11 mouse cellular contexts compared by ENCODE assay signal in genomic region chr2:14535246-14535671, GRCm38 (mm10).
DNase-seq lines count a peak whose midpoint lies in the region; ATAC-seq and TF ChIP-seq lines count a peak whose summit lies in the region.
"Had no signal": no experiment of that assay in that cellular context is flagged by ENCODE, and none has a peak within 500 bp of the region (broad histone marks: within the 10 kb centered on the region; RNA-seq: fewer than 3 reads in every experiment).

No protein-coding gene starts in this region.

- H3K4me2 ChIP-seq in lung, embryonic 16.5 days (ENCODE audit: low read depth, low read length), result no peak overlapping the region
- no peak overlapping the region for H3K4me2 ChIP-seq in lung, postnatal 0 days (replicated peaks; ENCODE audit: low read depth, low read length)
- H3K4me2 ChIP-seq in forebrain, embryonic 13.5 days, result peak overlapping the region; percentile 9; the same call in 1 of the 2 replicates
- no peak overlapping the region for H3K4me2 ChIP-seq in hindbrain, postnatal 0 days (ENCODE audit: low read depth, low read length)
- no peak overlapping the region for H3K4me2 ChIP-seq in neural tube, embryonic 12.5 days (replicated peaks)
- H3K4me2 ChIP-seq: liver, embryonic 15.5 days had no signal

- H3K27ac ChIP-seq in lung, embryonic 16.5 days (ENCODE audit: low read length), result no peak overlapping the region
- H3K27ac ChIP-seq in lung, postnatal 0 days (ENCODE audit: low read length), result no peak overlapping the region
- 0 out of 2 replicates have a peak overlapping the region, but pooled peaks have one; percentile 32 for H3K27ac ChIP-seq in forebrain, embryonic 13.5 days
- peak overlapping the region; percentile 26; the same call in 1 of the 2 replicates for H3K27ac ChIP-seq in hindbrain, postnatal 0 days
- H3K27ac ChIP-seq in neural tube, embryonic 12.5 days, result no peak overlapping the region
- H3K27ac ChIP-seq: liver, embryonic 15.5 days had no signal

- H3K27me3 ChIP-seq in lung, embryonic 16.5 days (ENCODE audit: control insufficient read depth, insufficient read depth, low read depth, low read length), result no peaks in the 10 kb centered on the region
- no peaks in the 10 kb centered on the region for H3K27me3 ChIP-seq in lung, postnatal 0 days (replicated peaks; ENCODE audit: insufficient read depth, low read length)
- no peaks in the 10 kb centered on the region for H3K27me3 ChIP-seq in forebrain, embryonic 13.5 days
- no peaks in the 10 kb centered on the region for H3K27me3 ChIP-seq in hindbrain, postnatal 0 days (ENCODE audit: insufficient read depth, low read length)
- no peaks in the 10 kb centered on the region for H3K27me3 ChIP-seq in neural tube, embryonic 12.5 days (replicated peaks)
- H3K27me3 ChIP-seq: liver, embryonic 15.5 days had no signal

- no peak overlapping the region for H3K9ac ChIP-seq in lung, embryonic 16.5 days (ENCODE audit: low read length)
- no peak overlapping the region for H3K9ac ChIP-seq in lung, postnatal 0 days (replicated peaks; ENCODE audit: low read depth)
- H3K9ac ChIP-seq in forebrain, embryonic 13.5 days, result no peak overlapping the region
- no peak overlapping the region for H3K9ac ChIP-seq in hindbrain, postnatal 0 days (replicated peaks; ENCODE audit: low read length)
- H3K9ac ChIP-seq in neural tube, embryonic 12.5 days, result no peak overlapping the region
- H3K9ac ChIP-seq: liver, embryonic 15.5 days had no signal

- TF ChIP-seq CTCF in lung, postnatal 0 days (IDR thresholded peaks at IDR 0.05), result no peak
- TF ChIP-seq CTCF in hindbrain, postnatal 0 days (IDR thresholded peaks at IDR 0.05; ENCODE audit: low read depth), result no peak

- TF ChIP-seq EP300 in lung, postnatal 0 days (IDR thresholded peaks at IDR 0.05), result no peak

- peak; percentile 18; the same call in 1 of the 2 replicates for ATAC-seq in lung, embryonic 16.5 days (ENCODE audit: low read depth)
- no peak for ATAC-seq in lung, postnatal 0 days
- ATAC-seq in forebrain, embryonic 13.5 days, result peak; percentile 94
- ATAC-seq in hindbrain, postnatal 0 days, result peak; percentile 55; the same call in 1 of the 2 replicates
- peak; percentile 48; the same call in 1 of the 2 replicates for ATAC-seq in neural tube, embryonic 12.5 days (ENCODE audit: low FRiP score, low read depth)

- no peak for DNase-seq in lung, postnatal 0 days (ENCODE audit: low spot score)
- peak; percentile 31 for DNase-seq in hindbrain, postnatal 0 days (ENCODE audit: low spot score)
- no peak for DNase-seq in spleen, adult 12 weeks (ENCODE audit: low spot score)
- DNase-seq in urinary bladder, postnatal 14 days (ENCODE audit: low spot score), result no peak
- DNase-seq: gastrocnemius, postnatal 14 days; kidney, postnatal 4 days had no signal

- no peaks in the 10 kb centered on the region for H3K36me3 ChIP-seq in lung, embryonic 16.5 days (ENCODE audit: control insufficient read depth, insufficient read depth, low read length)
- no peaks in the 10 kb centered on the region for H3K36me3 ChIP-seq in lung, postnatal 0 days (ENCODE audit: insufficient read depth, low read length)
- H3K36me3 ChIP-seq in forebrain, embryonic 13.5 days (ENCODE audit: poor library complexity, severe bottlenecking), result no peaks in the 10 kb centered on the region
- no peaks in the 10 kb centered on the region for H3K36me3 ChIP-seq in hindbrain, postnatal 0 days (ENCODE audit: insufficient read depth, low read length)
- no peaks in the 10 kb centered on the region for H3K36me3 ChIP-seq in neural tube, embryonic 12.5 days
- H3K36me3 ChIP-seq: G1E; liver, embryonic 15.5 days had no signal

- H3K9me3 ChIP-seq in lung, embryonic 16.5 days (ENCODE audit: control insufficient read depth, low read length), result no peaks in the 10 kb centered on the region
- no peaks in the 10 kb centered on the region for H3K9me3 ChIP-seq in lung, postnatal 0 days (ENCODE audit: low read length)
- no peaks in the 10 kb centered on the region for H3K9me3 ChIP-seq in forebrain, embryonic 13.5 days (replicated peaks)
- H3K9me3 ChIP-seq in hindbrain, postnatal 0 days (ENCODE audit: low read length), result no peaks in the 10 kb centered on the region
- H3K9me3 ChIP-seq in neural tube, embryonic 12.5 days, result no peaks in the 10 kb centered on the region
- H3K9me3 ChIP-seq: G1E; liver, embryonic 15.5 days had no signal

- WGBS in lung, embryonic 16.5 days, result 82% methylated on average over 3 of the region's 3 CpGs
- 78% methylated on average over 3 of the region's 3 CpGs for WGBS in lung, postnatal 0 days
- WGBS in forebrain, embryonic 13.5 days, result 7% methylated on average over 3 of the region's 3 CpGs
- WGBS in hindbrain, postnatal 0 days, result 21% methylated on average over 3 of the region's 3 CpGs
- WGBS in neural tube, embryonic 12.5 days, result 56% methylated on average over 3 of the region's 3 CpGs

- no peak overlapping the region for H3K4me3 ChIP-seq in lung, embryonic 16.5 days (ENCODE audit: low read length)
- no peak overlapping the region for H3K4me3 ChIP-seq in lung, postnatal 0 days (ENCODE audit: low read depth, low read length)
- H3K4me3 ChIP-seq in forebrain, embryonic 13.5 days, result no peak overlapping the region
- H3K4me3 ChIP-seq in hindbrain, postnatal 0 days (ENCODE audit: low read length), result no peak overlapping the region
- H3K4me3 ChIP-seq in neural tube, embryonic 12.5 days, result no peak overlapping the region
- H3K4me3 ChIP-seq: liver, embryonic 15.5 days had no signal

- H3K4me1 ChIP-seq in lung, embryonic 16.5 days (replicated peaks; ENCODE audit: control insufficient read depth, insufficient read depth, low read length), result no peaks in the 10 kb centered on the region
- no peaks in the 10 kb centered on the region for H3K4me1 ChIP-seq in lung, postnatal 0 days (ENCODE audit: insufficient read depth, low read depth, low read length)
- H3K4me1 ChIP-seq in forebrain, embryonic 13.5 days, result peaks cover 9% of the 10 kb centered on the region; the same call in 1 of the 2 replicates
- no peaks in the 10 kb centered on the region for H3K4me1 ChIP-seq in hindbrain, postnatal 0 days (ENCODE audit: insufficient read depth, low read length)
- H3K4me1 ChIP-seq in neural tube, embryonic 12.5 days, result no peaks in the 10 kb centered on the region
- H3K4me1 ChIP-seq: liver, embryonic 15.5 days had no signal

Comparison
In these comparisons a context has a peak if more than half of its experiments do, and no peak if none do; other contexts are left out.
1. H3K27ac ChIP-seq: peak in forebrain, embryonic 13.5 days (single experiment) and hindbrain, postnatal 0 days (single experiment); none in lung, embryonic 16.5 days (single experiment), lung, postnatal 0 days (single experiment) and neural tube, embryonic 12.5 days (single experiment).